Mouse (Mus musculus) induced T-regulatory cell, adult 2 months (primary cell): Measurements from ENCODE around the gene Saa3.
A peak's percentile ranks its signal among the peaks of the same experiment; 100 is the strongest.
"Not testable (repeated sequence)": the region's sequence is repeated elsewhere in the genome, so short reads cannot be mapped to it uniquely, and the experiment has no call there.

Experiments used
- DNase-seq: peaks from one replicate; pipeline ENCODE4 v3.0.0-alpha.2; 2012; ENCODE audit warnings: low read depth

The Saa3 gene

GRCm38 (mm10) chr7:46712250-46712649, 3.2 kb downstream of the Saa3 start:
- peak; percentile 5 for DNase-seq

- peak; percentile 95 for DNase-seq
Observed at GRCm38 (mm10) chr7:46710390-46710844, 5.1 kb downstream of the Saa3 start, which contains the start of gene Saal1. Gene Saal1 (minus strand): TSS chr7:46710680.

- no peak for DNase-seq
Observed at GRCm38 (mm10) chr7:46700521-46701025, 14.9 kb downstream of the Saa3 start.

- no peak for DNase-seq
Observed at GRCm38 (mm10) chr7:46696754-46697153, 18.7 kb downstream of the Saa3 start.

- peak; percentile 26 for DNase-seq
Observed at GRCm38 (mm10) chr7:46686827-46687226, 28.7 kb downstream of the Saa3 start.

GRCm38 (mm10) chr7:46680732-46681131, 34.8 kb downstream of the Saa3 start:
- no peak for DNase-seq

GRCm38 (mm10) chr7:46679044-46679443, 36.5 kb downstream of the Saa3 start:
- not testable (repeated sequence) for DNase-seq

GRCm38 (mm10) chr7:46678417-46678816, 37.1 kb downstream of the Saa3 start:
- DNase-seq: no peak

- no peak for DNase-seq
Observed at GRCm38 (mm10) chr7:46676808-46677360, 38.6 kb downstream of the Saa3 start.

GRCm38 (mm10) chr7:46675886-46676285, 39.6 kb downstream of the Saa3 start:
- DNase-seq: no peak

GRCm38 (mm10) chr7:46675061-46675460, 40.4 kb downstream of the Saa3 start:
- DNase-seq: no peak

- no peak for DNase-seq
Observed at GRCm38 (mm10) chr7:46672160-46672672, 43.3 kb downstream of the Saa3 start, which contains the start of gene Tph1. Gene Tph1 (minus strand): TSS chr7:46672537.

- peak; percentile 24 for DNase-seq
Observed at GRCm38 (mm10) chr7:46667256-46667655, 48.2 kb downstream of the Saa3 start.

- peak; percentile 41 for DNase-seq
Observed at GRCm38 (mm10) chr7:46665236-46665635, 50.3 kb downstream of the Saa3 start.
